Mouse (Mus musculus) gastrocnemius, postnatal 10 days (tissue): Measurements from ENCODE around the gene Pcnt. TPM values are rescaled to one million over a fixed set of nuclear protein-coding genes. Genes with fewer than 3 reads are reported as not detected.

Source experiments
- DNase-seq: peaks from one replicate; pipeline ENCODE4 v3.0.0; 2021; ENCODE audit warnings: mixed read lengths
- long read RNA-seq, 2 experiments: library from polyadenylated mRNA; stranded (forward); transcript quantifications; one replicate each; pipeline ENCODE4 v2.0.0; 2021
- total RNA-seq, 2 experiments: library from RNA; stranded (reverse); gene quantifications; 2 replicates each; pipeline ENCODE4 v1.2.3; 2021

Gene Pcnt
- total RNA-seq = 10 to 100 TPM; 45.1 to 56.7 TPM
- long read RNA-seq, experiment 1, full-length matches to known transcripts = 1 of 37 reads
- long read RNA-seq, experiment 1, partial matches to known transcripts = 18 of 37 reads
- long read RNA-seq, experiment 1, other reads (novel, unspliced or antisense) = 18 of 37 reads
- long read RNA-seq, experiment 2, full-length matches to known transcripts = 3 of 45 reads
- long read RNA-seq, experiment 2, partial matches to known transcripts = 22 of 45 reads
- long read RNA-seq, experiment 2, other reads (novel, unspliced or antisense) = 20 of 45 reads

GRCm38 (mm10) chr10:76442178-76443088 is at the start of gene Pcnt:
Pcnt (minus strand) TSS chr10:76442786.
- DNase-seq = peak; percentile 98

DNA sequence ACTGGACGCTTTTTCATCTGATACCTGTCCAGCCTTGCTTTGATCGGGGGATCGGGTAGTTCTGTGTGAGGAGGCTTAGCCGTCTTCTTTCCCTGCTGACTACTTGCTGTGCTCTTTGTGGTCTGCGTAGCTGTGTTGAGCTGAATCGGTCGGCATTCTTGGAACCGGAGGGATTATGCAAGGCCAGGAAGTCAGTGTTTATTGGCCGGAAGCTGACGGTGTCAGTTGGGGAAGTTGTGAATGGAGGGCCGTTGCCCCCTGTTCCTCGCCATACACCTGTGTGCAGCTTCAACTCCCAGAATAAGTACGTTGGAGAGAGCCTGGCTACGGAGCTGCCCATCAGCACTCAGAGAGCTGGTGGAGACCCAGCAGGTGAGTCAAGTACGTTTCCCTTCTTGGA is 46.6 kb upstream of the Pcnt start:
- DNase-seq = no peak

GRCm38 (mm10) chr10:76488265-76488664 is 45.7 kb upstream of the Pcnt start:
- no peak for DNase-seq

DNA sequence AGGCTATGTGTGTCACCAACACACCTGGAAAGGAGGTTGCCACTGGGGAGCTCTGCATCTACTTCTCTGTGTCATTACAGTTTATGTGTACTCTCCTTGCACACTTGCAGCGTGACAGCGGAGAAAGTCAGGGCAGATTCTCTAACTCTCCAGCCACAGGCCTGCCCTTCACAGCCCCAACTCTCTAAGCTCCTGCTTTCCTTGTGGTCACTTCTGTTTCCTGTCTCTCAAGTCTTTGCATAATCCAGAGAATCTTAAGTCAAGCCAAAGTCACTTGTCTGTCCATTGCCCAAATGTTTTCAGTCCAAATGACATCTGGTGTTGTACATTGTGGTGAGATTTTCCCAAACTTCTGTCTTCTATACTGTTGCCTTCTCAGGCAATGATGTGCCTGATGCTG is 43.7 kb upstream of the Pcnt start:
- DNase-seq = no peak

- no peak for DNase-seq
These were observed 38.9 kb upstream of the Pcnt start for GRCm38 (mm10) chr10:76481480-76481879.

GRCm38 (mm10) chr10:76480851-76481250 is 38.3 kb upstream of the Pcnt start:
- no peak for DNase-seq

- DNase-seq = no peak
These were observed 31.2 kb upstream of the Pcnt start for GRCm38 (mm10) chr10:76473759-76474158.

DNA sequence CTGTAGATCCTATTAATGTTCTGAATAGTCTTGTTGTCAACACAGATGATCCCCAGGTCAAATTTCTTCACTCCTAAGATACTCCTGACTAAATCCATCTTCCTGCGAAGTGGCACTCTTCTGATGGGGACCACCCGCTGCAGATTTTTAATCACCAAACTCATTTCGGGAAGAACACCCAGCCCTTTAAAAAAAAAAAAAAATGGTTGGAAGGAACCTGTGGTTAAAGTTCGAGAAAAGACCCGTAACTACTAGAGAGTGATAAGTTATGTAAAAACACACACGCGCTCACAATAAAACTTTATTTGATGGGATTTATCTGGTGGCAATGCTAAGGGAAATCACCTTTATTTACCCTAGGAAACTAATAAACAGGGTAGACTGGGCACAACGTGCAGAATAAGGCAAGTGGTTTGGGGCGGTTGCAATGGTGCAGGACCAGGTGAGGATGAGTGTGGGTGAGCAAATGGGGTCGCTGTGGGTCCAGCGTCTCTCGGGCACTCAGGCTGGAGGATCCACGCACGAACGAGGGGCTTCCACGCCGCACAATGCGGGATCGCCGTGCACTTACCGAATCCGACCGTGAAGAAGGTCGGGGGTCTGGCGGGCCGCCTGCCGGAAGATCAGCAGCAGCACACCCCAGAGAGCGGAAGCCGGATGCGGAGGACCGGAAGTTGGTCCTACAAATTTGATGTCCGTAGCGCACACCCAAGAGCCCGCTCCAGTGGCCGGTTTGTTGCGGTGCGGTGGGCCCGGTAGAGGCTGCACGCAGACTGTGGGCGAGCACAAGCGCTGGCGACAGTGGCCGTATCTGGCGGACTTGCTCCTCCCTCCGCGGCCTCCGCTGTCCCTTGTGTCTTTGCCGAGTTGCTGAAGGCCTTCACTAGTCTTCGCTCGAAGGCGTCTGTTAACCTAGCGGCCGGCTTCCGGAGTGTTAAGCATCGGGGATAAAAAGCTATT is 25.9 kb upstream of the Pcnt start, which contains the start of the genes Mcm3ap and Ybey:
Mcm3ap (plus strand) TSS at position 725 of the 960 bp plus-strand sequence.
Ybey (minus strand) TSS at position 912 of the 960 bp plus-strand sequence.
- peak; percentile 89 for DNase-seq

DNA sequence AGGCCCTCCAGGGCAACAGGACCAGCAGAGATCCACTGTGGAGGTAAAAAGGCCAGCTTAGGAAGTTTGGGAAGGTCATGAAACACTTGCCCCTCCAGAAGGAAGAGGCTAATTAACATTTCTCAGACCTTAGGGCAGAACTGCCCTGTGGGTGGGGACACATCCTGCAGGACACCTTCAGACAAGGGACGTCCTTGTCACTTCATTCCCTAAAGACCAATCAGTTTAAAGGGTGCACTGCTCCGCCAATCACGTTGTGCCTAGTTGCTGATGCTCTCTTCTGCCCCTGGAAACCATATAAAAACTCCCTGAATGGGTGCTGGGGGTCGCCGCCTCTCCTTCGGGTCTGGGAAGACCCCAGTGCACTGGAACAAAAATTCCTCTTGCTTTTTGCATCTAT is 20.1 kb upstream of the Pcnt start:
- DNase-seq = no peak

DNA sequence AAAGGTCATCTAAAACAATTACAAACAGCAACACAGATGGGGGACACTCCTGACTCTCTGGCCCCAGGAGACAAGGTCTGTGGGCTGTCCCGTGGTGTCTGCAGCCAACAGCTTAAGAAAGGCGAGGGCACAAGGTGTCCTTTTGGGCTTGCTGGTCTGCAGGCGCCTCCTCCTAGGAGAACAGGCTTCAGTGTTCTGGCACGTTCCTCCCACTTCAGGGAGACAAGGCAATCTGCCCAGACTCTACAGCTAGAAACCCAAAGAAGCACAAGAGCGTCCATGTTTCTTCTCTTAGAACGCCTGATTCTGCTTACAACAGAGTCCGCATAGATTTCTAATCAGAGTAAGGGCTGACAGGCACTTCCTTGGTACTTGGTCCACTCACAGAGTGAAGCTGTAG is 19.7 kb upstream of the Pcnt start:
- no peak for DNase-seq

DNA sequence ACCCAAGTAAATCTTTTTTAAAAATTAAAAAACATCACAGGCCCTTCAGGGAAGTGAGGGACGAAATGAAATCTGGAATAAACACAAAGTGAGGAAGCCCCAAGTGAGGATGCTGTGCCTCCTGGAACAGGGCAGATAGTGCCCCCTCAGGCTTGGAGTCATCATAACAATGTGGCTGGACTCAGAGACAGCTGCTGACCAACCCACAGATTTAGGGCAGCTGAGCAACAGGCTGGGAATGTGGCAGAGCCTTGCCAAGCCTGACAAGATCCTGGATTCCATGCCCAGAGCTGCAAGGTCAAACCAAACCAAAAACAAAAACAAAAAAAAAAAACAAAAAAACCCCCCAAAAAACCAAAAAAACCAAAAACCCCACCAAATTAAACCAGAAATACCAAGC is 18.7 kb upstream of the Pcnt start:
- no peak for DNase-seq

DNA sequence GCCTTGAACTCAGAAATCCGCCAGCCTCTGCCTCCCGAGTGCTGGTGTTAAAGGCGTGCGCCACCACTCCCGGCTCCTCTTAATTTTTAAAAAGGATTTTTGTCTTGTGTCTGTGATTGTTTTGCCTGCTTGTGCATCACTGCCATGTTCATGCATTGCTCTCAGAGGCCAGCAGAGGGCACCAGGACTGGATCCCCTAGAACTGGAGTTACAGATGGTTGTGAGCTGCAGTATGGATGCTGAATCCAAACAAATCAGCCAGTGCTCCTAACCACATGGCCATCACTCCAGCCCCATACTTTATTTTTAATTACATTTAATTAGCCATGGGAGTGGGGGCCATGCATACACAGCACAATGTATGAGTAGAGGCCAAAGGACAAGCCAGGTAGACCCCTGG is 12.7 kb upstream of the Pcnt start:
- peak; percentile 53 for DNase-seq

- DNase-seq = no peak
These were observed 6.3 kb upstream of the Pcnt start, which contains the start of gene 2610028H24Rik for GRCm38 (mm10) chr10:76448851-76449250. 2610028H24Rik (plus strand) TSS chr10:76449081.

DNA sequence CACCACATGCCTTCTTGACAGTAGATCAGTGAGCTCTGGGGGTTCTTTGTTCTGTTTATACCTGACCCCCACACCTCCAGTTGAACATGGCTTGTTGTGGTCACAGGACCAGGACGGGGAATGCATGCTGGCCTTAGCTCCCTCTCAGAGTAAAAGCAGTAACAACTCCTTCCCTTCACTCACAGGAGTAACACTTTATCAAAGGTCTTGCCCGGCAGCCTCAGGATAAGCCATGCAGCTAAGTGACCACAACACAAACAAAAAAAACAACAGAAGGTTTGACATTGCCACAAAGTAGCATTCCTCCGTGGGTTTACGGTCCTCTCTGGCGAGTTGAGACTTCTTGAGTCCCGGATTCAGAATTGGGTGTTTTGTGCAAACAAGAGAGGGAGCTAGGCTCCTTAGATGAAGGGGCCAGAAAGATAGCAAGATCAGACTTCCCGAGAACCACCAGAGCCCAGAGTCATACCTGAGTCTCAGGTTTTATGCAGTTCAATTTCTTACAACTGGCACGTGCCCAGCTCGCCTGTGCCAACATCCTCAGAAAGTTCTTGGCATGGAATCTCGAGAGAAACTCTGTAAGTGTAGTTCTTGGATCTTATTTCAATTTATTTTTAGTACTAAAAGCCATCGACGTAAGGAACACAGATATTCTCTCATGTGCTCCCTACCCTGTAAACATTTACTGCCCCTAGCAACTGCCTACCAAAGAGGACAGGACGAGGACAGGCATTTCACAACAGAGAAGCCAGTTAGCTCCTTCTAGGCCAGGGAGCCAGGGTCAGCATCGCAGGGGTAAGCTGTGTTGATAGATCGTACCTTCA is 5.0 kb upstream of the Pcnt start:
- peak; percentile 43 for DNase-seq

- no peak for DNase-seq
These were observed 3.6 kb upstream of the Pcnt start for GRCm38 (mm10) chr10:76445996-76446681.

DNA sequence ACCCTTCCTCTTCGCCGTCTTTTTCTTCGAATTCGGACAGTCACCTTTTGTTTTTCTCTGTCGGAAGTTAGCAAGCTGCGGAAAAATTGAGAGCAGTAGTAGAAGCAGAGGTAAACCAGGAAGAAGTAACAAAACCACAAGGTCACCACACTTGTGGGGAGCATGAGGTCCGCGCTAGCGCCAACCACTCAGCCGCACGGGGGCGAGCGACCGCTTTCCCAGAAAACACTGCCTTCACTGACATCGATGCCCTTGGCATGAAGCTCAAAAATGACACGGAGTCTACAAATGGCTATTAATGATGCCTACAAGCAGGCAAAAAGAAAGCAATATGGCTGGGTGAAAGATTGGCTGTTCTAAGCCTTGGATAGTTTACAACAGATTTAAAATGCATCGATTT is 2.3 kb downstream of the Pcnt start, which contains the start of gene AC141477.1:
AC141477.1 (minus strand) TSS at position 164 of the 400 bp plus-strand sequence.
- DNase-seq = no peak

DNA sequence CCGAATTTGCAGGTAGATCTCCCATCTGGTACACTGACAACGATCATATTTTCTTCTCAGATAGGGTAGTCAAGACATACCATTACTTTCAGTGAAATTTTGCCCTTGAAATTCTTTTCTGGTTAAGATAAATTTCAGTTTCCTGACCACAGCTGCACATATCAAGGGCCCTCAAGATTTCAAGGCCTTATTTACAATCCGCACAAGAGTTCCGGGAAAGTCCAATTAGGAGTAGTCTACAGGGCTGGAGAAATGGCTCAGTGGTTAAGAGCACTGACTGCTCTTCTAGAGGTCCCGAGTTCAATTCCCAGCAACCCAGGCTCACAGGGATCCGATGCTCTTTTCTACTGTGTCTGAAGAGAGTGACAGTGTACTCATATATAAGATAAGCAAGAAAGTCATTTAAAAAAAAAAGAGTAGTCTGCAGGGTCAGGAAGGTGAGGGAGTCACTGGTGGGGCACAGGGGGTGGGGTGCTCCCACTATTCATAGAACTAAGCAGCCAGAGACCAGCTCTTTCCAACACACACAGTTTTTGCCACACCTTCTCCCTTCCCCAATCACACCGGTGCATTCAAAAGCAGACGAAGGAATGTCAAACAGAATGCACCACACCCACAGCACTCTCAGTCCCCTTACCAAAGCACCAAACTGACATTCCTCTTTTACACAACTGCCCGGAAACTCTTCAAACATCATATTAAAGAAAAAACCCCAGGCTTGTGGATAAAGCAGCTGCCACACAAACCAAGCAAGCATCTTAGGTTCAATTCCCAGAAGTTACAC is 3.3 kb downstream of the Pcnt start:
- DNase-seq = no peak

- DNase-seq = no peak
These were observed 8.7 kb downstream of the Pcnt start for GRCm38 (mm10) chr10:76433925-76434324.

DNA sequence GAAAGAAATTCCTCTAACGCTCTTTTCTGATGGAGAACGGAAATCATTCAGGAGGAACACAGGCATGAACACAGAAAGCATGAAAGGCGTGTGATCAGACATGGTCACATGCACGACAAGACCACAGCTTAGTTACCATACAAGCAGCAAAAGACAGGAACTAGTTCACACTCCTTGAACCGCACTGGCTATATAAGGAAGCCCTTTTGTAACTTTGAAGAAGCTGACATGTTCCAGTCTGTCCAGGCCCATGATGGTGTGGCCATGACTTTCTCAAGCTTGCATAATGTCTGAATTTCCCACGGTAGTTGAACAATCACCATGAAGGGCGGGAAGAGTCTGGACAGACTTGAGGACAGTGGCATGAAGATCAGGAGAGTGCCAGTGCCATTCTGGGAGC is 16.9 kb downstream of the Pcnt start:
- no peak for DNase-seq

DNA sequence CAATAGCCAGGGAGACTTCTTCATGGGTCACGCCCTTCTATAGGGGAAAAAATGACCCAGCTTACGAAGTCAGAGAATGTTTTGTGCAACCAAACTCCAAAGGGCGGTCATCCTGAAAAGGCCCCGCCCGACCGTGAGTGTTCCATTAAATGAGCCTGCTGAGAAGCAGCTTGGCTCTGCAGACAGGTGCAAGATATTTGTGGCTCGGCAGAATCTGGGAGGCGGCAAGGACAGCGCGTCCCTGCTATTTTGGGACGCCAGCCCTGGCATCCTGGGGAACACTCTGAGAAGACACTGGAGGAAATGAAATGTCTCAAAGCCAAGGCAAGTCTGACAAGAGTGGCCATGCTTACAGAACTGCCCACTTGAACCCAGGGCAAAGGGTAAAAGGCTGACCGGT is 25.8 kb downstream of the Pcnt start:
- peak; percentile 39 for DNase-seq
